Mouse (Mus musculus): ENCODE measurements around the gene Vcan.
"Not testable (repeated sequence)": the region's sequence is repeated elsewhere in the genome, so short reads cannot be mapped to it uniquely, and the experiment has no call there.

Gene Vcan

DNA sequence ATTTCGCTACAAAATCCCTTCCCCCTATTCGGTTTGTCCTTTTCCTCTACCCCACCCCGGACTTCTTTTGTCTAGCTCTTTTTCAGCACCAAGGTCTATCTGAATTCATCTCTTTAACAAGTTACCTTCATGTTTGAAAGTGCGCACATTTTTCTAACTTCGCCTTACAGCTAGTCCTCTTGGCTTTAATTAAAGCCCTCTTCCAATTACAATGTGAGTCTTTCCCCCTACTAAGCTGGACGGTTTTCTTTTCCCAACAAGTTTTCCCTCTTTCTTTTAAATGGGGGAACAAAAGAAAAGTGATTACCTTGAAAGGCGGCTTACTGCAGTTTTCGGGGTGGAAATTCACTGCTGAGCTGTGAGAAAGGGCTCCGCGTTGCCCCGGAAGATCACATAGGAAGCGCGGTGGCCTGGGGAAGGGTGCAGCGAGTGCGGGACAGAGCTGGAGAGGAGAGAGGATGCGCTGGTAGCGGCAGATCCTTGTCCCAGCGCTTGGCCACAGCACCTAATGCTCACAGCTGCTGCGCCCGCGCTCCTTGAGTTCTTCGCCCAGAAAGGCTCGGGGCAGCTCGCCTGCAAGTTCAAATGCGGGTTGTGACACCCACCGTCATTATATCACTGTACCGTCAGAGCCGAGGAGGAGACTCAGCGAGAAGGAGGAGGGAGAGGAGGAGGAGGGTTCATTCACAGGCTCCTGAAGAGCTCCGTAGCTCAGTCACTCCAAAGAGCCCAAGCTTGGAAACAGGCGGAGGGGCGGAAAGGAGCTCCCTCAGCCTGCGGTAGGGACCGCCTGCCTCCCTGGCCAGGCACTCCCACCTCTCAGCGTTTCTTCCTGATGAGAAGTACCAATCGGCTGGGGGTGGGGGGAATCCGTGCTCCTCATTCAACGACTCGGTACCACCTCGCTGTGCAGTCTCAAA lies at the start of gene Vcan:
TSS of gene Vcan (minus strand) at position 744 of the 920 bp plus-strand sequence.
- DNase-seq (ENCODE audit: low spot score) = peak; percentile 57

DNA sequence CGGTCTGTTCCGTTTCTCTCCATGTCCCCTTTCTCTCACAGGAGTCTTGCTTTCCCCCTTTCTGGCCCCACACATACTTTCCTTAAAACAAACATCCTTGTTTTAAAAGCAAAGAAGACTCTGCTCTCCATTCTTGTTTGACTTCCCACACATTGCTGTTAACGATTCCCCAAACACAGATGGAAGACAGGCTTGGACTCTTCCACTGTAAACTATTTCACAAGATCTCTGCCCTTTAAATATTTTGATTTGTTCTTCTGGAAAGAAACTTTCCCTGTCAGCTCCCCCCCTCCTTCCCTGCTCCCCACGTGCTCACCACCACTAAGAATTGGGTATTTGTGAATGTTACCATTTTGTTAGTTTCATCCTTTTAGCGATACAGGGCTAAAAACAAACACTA lies 49.2 kb upstream of the Vcan start:
- no peak for DNase-seq (ENCODE audit: low spot score)

DNA sequence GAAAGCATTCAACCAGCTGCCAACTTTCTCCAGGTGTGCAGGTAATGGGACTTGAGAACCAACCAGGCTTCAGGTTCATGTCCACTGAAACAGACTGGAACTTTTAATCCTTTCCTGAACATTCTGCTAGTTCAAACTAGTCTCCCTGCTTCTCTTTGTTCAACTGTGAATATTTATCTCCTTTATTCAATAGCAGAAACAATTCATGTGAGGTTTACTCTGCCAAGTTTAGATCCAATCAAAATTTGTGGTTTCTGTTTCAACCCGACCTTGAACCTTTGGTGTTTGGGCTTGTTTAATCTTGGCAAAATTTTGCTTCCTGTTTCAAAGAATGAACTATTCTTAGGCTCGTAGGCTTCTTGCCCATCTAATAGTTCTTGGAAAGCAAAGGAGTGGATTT lies 40.6 kb upstream of the Vcan start:
- no peak for DNase-seq (ENCODE audit: low spot score)

DNA sequence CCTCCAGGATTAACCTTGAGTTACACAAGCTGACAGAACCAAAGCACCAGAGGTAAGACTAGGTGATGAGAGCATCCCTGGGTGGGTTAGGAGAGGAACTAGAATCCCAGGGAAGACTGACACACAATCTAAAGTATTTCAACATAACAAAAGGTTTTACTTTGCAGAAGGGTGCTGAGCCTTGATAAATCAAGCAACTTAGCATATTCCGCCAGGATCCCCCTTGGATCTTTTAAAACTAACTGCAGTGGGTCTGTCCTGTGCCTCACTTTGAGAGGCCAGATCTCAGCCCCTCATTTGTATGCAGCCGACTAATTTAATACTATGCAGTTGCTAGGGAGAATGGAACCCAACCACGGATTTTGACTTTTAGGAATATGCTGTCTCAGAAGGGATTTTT lies 38.0 kb upstream of the Vcan start:
- no peak for DNase-seq (ENCODE audit: low spot score)

DNA sequence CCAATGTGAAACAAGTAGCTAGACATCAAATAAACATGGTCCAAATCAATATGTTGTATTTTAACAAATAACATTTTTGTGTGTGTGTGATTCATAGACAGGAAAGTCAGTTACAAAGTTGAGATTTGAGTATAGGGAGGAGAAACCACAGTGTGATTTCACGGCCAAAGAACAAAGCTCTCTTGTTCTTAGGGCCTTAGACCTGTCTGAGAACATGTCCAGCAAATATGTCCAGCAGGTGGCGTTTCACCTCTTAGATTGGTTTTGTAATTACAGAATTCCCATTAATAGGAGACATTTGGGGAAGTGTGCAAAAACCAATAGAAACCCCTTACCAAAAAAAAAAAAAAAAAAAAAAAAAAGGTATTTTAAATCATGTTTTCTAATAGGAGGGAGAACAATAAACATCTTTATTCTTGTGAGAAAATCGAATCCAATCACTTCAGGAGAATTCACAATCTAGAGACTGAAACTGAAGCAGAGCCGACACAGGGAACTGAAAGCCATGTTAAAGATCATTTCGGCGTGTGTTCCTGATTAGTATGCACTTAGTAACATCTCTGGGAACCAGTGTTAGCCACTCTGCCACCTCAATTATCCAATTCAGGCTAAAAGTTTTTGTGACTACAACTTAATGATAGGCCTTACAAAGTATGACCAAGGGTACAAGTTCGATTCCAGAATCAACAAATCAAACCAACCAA lies 37.1 kb upstream of the Vcan start:
- DNase-seq (ENCODE audit: low spot score) = peak; percentile 29

DNA sequence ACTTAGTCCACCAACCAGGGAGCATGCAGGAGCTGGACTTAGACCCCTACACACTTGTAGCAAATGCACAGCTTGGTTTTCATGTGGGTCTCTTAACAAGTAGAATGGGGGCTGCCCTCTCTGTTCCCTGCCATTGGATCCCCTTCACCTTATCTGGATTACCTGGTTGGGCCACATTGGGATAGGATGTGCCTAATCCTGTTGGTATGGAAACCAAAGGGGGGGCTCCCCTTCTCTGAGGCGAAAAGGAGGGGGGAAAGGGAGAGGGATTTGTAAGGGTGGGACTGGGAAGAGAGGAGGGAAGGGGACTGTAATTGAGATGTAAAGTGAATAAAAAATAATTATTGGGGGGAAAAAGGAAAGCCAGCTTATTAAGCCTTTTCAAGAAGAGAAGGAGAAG lies 35.5 kb upstream of the Vcan start:
- no peak for DNase-seq (ENCODE audit: low spot score)

DNA sequence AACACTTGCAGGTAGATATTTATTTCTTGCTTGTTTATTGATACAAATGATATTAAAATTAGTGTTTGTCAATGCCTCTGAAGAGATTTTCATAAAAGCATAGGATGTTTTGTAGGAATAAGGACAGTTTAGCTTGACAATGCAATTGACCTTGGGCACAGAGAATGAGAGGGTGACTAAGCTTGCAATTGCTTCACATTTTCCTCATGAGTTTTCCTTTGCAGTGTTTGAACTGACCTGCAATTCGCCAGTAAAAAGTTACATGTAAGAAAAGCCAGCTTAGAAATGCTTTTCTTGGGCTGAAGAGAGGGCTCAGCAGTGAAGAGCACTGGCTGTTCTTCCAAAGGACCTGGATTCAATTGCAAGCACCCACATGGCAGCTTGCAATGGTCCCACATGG lies 34.8 kb upstream of the Vcan start:
- DNase-seq (ENCODE audit: low spot score) = no peak

DNA sequence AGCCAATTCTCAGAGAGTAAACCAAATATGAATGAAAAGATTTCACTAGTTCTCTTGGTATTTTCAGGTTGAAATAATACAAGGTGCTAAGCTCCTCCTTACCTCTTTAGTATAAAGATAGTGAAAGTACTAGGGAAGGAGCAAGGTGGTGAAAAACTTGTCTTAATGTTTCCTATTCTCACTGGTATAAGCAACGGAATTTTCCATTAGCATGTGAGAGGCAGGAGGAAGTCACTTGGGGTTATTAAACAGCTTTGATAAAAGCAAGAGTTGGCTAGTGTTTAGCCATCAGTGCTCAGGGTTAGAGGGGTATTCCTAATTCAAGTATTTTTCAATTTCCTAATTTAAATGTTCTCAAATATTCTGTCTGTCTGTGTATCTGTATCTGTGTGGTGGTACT lies 24.2 kb upstream of the Vcan start:
- DNase-seq (ENCODE audit: low spot score) = no peak

DNA sequence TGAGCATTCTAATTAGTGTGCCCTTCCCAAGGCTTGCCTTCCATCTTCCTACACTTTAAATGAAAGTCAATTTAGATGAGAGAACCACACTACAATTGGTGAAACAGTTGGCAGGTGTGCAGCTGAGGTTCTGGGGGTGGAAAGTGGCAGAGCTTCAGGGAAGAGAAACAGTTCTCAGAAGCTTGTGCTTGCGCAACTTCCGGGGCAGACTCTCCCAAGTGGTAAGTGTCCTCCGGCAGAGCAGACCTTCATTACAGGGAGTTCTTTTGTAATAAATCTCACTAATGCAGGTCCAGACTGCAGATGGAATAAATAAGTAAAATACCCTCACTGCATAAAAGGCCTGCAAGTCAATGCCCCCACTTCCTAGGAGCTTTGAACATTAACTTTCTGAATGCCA lies 23.7 kb upstream of the Vcan start:
- DNase-seq (ENCODE audit: low spot score) = no peak

DNA sequence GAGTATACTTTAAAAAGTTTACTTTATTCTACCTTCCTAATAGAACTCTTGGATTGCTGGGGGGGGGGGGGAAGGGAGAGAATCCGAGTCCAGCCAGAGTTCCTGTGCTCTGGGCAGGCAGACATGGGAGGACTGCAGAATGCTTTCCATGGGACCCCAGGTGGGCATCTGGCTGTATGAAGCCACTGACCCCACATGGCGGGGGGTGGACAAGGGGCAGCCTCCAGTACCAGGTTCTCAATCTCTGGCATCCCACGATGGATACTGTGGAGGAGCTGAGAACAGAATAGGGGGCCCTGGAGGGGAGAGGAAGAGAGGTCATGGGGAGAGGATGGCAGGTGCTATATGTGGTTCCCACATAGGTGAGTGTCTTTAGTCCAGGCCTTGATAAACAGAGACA lies 20.0 kb upstream of the Vcan start:
- no peak for DNase-seq (ENCODE audit: low spot score)

DNA sequence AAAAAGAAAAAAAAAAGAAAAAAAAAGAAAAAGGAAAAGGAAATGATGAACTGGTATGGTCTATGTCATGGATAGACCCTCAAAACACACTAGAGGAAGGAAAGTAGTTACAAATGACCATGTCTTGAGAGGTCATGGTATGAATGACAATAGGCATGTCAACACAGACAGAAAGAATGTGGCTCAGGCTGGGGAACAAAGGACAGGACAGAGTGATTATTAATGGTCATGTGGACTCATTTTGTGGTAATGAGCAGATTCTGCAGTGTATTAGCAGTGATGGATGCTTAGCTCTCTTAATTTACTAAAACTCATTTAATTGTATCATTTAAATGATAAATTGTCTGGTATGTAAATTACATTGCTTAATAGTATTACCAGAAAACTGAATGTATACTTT lies 14.0 kb upstream of the Vcan start:
- no peak for DNase-seq (ENCODE audit: low spot score)

DNA sequence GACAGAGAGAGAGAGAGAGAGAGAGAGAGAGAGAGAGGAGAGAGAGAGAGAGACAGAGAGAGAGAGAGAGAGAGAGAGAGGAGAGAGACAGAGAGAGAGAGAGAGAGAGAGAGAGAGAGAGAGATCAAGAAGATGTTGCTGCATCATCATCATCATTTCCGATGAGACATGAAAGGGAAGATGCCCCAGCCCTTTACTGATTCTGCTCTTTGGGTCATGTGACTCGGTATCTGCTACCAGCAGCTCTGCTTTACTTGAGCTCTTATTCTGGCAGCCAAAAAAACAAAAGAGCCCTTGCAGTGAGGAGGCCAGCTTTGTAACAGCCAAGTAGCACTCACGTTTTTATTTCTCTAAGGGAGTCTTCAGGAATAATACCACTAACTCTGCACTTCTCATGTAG lies 8.3 kb upstream of the Vcan start:
- DNase-seq (ENCODE audit: low spot score) = not testable (repeated sequence)

DNA sequence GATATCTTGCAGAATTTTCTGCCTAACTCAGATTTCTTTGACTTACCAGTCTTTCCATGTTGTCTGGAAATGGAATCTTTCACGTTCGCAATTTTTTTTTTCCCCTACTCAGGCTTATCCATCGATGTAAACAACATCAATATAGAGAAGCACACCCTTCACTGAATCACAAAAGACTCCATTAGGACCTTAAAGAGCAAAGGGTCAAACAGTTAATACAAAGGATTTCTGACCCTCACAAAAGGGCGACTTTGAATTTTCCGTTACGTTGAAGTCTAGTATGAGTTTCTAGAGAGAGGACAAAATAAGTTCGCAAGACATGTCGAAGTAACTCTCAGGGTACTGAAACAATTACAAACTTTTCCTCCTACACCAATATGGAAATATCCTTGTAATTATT lies 892 bp upstream of the Vcan start:
- no peak for DNase-seq (ENCODE audit: low spot score)

DNA sequence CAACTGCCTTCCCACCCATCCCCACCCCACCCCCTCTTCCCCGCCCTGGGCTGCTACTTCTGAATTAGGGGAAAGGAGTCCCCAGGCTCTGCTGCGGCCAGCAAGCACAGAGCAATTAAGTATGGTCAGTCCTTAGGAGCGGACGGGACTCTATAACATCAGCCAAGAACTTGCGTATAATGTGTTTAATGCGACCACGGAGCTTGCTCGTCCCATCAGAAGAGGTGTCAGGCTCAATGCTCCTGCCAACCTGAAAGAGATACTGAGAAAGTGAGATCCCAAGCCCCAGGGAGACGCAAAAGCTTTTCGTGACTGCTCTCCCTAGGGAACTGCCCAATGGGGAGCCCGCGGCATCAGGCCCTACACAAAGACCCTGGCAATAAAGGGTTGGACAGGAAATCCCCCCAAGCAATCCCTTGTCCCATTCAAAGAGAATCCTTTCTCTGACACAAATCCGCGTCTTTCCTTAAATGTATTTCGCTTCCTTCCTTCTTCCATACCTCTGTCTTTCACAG lies 434 bp upstream of the Vcan start:
- DNase-seq (ENCODE audit: low spot score) = no peak

DNA sequence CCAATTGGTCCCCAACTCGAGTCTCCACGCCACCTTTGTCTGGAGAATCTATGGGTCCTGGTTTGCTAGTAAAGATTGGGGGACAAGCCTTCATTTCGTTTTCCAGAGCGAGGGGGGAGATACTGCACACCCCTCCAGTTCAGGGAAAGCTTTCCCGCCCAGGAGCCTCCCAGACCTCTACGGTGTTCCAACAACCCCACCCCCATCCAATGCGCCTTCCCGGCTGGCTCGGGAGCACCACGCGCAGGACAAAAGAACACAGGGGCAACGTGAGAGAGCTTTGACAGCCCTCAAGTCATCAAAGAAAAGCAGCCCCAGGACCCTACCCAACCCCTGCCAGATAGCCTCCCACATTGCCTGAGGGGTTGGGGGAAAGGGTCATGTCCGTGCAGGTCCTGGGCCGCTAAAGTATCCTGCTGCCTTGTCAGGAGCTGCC lies 1.2 kb downstream of the Vcan start:
- DNase-seq (ENCODE audit: low spot score) = peak; percentile 42

DNA sequence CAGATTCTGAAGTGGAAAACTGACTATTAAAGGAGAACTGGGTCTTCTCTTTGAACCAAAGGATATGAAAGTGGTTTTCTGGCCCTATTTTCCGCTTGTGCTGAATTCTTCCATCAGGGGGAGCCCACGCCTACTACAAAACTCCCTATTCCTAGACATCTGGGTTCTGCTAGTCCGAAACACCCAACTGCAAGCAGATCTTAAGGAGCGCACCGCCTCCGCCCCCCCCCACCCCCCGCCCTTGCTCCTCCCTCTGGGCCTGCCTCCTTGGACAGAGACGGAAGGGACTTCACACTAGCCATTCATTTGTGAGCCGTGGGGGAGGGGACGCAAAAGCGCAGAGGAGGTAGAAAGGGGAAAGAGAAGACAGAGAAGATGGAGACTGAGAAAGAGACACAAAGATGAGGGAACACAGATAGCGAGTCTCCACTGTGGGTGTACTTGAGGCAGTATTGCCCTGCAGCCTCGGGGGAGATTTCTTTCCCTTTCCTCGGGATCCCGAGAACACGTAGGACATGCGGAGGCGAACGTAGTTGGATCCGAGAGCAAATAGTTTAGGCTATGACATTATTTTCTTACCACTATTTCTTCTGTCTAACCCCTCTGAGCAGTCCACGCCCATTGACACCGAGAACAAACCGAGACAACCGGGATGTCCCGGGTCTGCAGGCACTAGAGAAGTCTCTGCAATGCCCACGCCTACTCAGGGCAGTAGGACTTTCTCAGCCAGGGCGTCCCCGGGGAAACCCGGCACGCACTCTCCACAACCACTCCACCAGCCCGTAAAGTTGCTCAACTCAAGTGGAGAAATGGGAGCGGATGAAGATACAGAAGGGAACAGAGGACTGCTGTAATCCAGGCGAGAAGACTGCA lies 1.8 kb downstream of the Vcan start:
- DNase-seq (ENCODE audit: low spot score) = peak; percentile 72

DNA sequence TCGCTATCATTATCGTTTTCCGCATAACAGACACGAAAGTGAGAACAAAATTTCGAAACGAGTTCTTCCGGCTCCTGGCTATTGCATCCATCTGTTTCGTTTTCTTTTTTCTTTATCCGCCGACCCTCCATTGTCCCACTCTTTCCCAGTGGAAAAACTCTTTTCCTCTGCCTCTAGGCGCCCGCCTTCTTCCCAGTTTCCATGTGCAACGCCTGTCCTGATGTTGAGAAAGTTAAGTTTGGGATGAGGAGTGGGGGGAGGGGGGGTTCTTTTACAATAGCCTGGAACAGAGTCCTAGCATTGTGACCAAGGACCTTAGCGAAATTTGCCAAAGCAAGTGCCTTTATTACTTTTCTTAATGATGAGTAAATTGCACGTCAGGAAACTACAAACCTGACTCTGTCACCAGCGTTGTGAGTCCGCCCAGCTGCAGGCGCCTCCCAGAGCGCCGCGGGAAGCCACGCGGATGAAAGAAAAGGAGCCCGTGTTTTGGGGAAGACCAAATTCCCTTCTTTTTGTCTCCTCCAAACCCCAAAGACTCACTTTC lies 2.5 kb downstream of the Vcan start:
- DNase-seq (ENCODE audit: low spot score) = no peak

DNA sequence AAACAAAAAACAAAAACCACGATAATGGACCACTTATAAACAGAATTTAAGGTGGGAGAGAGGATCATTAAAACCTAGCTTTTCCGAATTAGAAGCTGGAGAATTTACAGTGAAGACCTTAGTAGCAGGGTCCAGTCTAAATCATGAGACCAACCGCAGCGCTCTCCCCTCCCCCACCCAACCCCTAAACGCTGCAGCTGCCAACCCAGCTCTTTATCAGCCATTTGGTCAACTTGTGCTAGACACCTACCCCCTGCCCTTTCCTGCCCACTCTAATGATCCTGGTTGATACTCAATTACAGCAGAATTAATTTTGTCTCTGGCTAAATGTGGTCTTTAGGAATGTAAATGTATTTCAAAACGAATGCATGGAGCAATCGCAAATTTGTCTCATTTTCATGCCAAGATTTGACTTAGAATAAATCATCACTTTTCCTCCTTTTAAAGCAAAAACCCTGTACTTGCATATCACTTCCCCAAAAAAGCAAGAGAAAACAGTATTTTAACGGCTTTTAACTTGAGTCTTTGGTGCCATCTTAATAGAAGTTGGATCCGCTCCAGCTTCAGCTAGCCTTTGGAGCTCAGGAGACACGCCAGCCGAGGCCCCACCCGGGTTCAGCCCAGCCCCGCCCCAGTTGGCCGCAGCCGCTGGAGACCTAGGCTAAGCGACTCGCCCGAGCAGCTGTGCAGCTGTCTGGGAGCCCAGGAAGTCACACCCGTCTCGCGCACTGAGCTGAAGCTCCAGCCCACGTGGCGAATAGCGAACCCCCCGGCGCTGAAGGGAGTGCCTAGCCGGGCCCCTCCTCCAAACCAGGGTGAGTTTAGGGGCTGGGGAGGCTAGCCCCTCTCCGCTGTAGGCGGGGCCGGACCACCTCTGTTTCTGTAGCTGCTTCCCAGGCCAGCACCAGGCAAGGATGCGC lies 3.3 kb downstream of the Vcan start:
- DNase-seq (ENCODE audit: low spot score) = peak; percentile 82

DNA sequence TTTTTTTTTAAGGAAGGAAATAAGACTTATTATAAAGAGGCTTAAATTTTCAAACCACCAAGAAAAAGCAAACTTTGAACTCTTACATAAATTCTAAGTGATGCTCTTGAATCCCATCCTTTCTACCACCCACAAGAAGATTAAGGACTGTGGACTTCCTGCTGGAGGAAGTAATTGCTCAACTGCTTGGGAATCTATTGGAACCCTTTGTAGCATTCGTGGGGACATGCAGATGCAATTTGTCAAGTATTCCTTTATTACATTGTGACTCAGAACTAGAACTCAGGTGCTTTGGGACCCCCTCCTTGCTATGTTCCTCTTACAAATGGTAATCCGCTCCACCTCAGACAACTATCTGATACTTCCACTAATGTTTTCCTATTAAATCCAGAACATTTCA lies 4.0 kb downstream of the Vcan start:
- no peak for DNase-seq (ENCODE audit: low spot score)

DNA sequence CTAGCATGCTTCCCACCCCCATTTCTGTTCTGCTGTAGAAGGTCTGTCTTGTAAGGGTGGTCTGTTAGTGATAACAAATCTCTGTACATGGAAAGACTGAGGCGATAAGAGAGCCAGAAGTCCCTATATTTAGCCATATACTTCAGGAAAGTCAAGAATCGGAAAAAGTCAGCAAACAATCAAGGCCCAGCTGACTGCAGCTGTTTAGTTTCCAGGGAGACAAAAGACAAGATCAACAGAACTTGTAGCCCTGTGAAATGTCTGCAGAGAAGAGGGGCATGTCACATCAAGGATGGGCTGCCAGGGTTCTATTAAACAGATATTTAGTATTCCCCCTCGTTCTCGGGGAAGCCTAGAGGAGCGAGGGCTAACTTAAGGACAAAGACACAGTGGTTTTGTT lies 7.2 kb downstream of the Vcan start:
- DNase-seq (ENCODE audit: low spot score) = no peak

DNA sequence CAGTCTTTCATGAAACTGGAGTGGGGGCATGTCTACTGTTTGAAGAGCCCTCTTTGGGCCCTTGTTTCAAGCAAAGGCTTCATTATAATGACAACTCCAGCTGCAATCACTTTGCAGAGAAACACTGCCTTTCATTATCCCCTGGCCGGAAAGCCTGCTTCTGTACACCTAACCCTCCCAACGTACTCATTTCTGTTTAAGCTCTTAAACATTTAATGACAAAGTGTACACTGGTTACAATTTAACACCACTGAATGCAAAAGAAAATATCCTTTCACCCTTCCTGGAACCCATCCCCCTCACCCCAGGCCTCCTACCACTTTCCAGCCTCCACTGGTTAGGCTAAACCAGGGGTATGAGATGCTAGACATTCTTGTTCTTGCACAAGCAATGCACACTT lies 15.8 kb downstream of the Vcan start:
- DNase-seq (ENCODE audit: low spot score) = no peak

Measured in ovary, postnatal 36 days (tissue).